Comparison of ENCODE assay signal across 29 mouse cellular contexts in the genomic region with DNA sequence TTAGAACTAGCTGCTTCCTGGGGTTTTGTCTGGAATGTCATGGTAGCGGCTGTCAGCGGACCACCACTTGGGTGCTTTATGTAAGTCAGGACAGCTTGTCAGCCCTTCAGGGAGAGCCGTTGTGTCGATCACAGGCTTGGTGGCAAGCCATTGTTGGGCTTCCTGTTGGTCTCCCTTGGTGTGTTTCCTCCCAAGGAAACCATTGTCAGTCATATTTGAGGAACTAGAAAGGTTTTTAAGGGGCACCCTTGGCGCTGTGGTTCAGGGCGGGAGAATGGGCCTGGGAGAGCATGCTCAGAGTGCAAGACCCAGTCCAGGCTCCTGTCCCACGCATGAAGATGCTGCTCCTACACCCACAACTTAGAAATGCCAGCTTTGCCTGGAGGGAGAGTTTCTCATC. TPM values are rescaled to one million over a fixed set of nuclear protein-coding genes. Genes with fewer than 3 reads are reported as not detected.
"Had no signal": no experiment of that assay in that cellular context is flagged by ENCODE, and none has a peak within 500 bp of the region (broad histone marks: within the 10 kb centered on the region; RNA-seq: fewer than 3 reads in every experiment).

No protein-coding gene starts in this region.

- H3K9ac ChIP-seq: limb, embryonic 13.5 days; liver, embryonic 15.5 days; midbrain, embryonic 13.5 days; neural tube, embryonic 13.5 days had no signal

- H3K4me1 ChIP-seq: limb, embryonic 10.5 days; limb, embryonic 13.5 days; midbrain, embryonic 10.5 days; midbrain, embryonic 13.5 days; neural tube, embryonic 13.5 days had no signal

- H3K27ac ChIP-seq: layer of hippocampus, adult 2 months; limb, embryonic 10.5 days; limb, embryonic 13.5 days; liver, embryonic 15.5 days; midbrain, embryonic 10.5 days; midbrain, embryonic 13.5 days; neural tube, embryonic 13.5 days; stomach, postnatal 0 days had no signal

- H3K9me3 ChIP-seq: limb, embryonic 10.5 days; limb, embryonic 13.5 days; liver, embryonic 15.5 days; megakaryocyte, embryonic 14.5 days; midbrain, embryonic 10.5 days; midbrain, embryonic 13.5 days; neural tube, embryonic 13.5 days had no signal

- H3K27me3 ChIP-seq: limb, embryonic 13.5 days; liver, embryonic 15.5 days; megakaryocyte, embryonic 14.5 days; midbrain, embryonic 13.5 days had no signal

- ATAC-seq: intestine, embryonic 16.5 days; midbrain, embryonic 13.5 days; midbrain, embryonic 16.5 days had no signal

- H3K4me3 ChIP-seq: layer of hippocampus, adult 2 months; limb, embryonic 10.5 days; limb, embryonic 13.5 days; liver, embryonic 15.5 days; midbrain, embryonic 10.5 days; midbrain, embryonic 13.5 days; myocyte; neural tube, embryonic 13.5 days had no signal

- H3K4me2 ChIP-seq: limb, embryonic 13.5 days; liver, embryonic 15.5 days; midbrain, embryonic 13.5 days; neural tube, embryonic 13.5 days had no signal

- DNase-seq: kidney, adult 18-20 months; kidney, adult 9 months; kidney, postnatal 25 days; lung, adult 2 months; lung, postnatal 14 days; lung, postnatal 4 days; right cerebral cortex, postnatal 14 days; right cerebral cortex, postnatal 4 days; thymus, adult 2 months; thymus, postnatal 14 days; thymus, postnatal 4 days had no signal

RNA-seq across cellular contexts. Expression of gene Shisa8, which starts 14.3 kb away (rescaled TPM):
- total RNA-seq: monocyte, adult 5-6 weeks had no signal
- polyA plus RNA-seq: limb, embryonic 10.5 days had no signal

RNA-seq across cellular contexts. Expression of gene Tnfrsf13c, which starts 25.8 kb away (rescaled TPM):
- polyA plus RNA-seq: lung, embryonic 16.5 days; midbrain, embryonic 13.5 days; stomach, embryonic 14.5 days; stomach, postnatal 0 days had no signal

RNA-seq across cellular contexts. Expression of gene Cenpm, which starts 46.2 kb away (rescaled TPM):
- total RNA-seq: monocyte, adult 5-6 weeks; neutrophil, adult 5-6 weeks had no signal

RNA-seq across cellular contexts. Expression of gene 1500009C09Rik, which starts 53.9 kb away (rescaled TPM):
- total RNA-seq: monocyte, adult 5-6 weeks; neutrophil, adult 5-6 weeks had no signal
- polyA plus RNA-seq: intestine, embryonic 16.5 days; kidney, embryonic 16.5 days; limb, embryonic 10.5 days; limb, embryonic 13.5 days; liver, adult 2 months; liver, embryonic 15.5 days; lung, adult 2 months; lung, embryonic 16.5 days; myocyte; stomach, embryonic 14.5 days had no signal
